Mouse (Mus musculus) forebrain, embryonic 11.5 days (tissue): ENCODE measurements around the gene Cd300lg. TPM values are rescaled to one million over a fixed set of nuclear protein-coding genes. Genes with fewer than 3 reads are reported as not detected.

Source experiments
- ATAC-seq: fragments of 200-750 bp; cut with Nextera tagmentation; replicated peaks from 2 replicates; pipeline ENCODE4 v1.8.0; 2017; ENCODE audit warnings: moderate TSS enrichment; ENCODE audit not compliant: low FRiP score
- DNase-seq: peaks from one replicate; pipeline ENCODE4 v3.0.0-alpha.2; 2017; ENCODE audit warnings: low spot score
- H3K27ac ChIP-seq: fragments of 300-500 bp; sonication (generic); 2 replicates; pipeline ENCODE4 v1.5.1; 2014; ENCODE audit warnings: low read depth, low read length
- H3K27me3 ChIP-seq: fragments of 300-500 bp; sonication (generic); 2 replicates; pipeline ENCODE4 v1.6.1; 2014; ENCODE audit warnings: mild to moderate bottlenecking, low read length, mixed read lengths; ENCODE audit not compliant: control insufficient read depth, insufficient read depth
- H3K36me3 ChIP-seq: fragments of 300-500 bp; sonication (generic); 2 replicates; pipeline ENCODE4 v1.6.1; 2014; ENCODE audit warnings: mild to moderate bottlenecking, low read length, moderate library complexity, mixed read lengths; ENCODE audit not compliant: control insufficient read depth, insufficient read depth
- H3K4me1 ChIP-seq: fragments of 300-500 bp; sonication (generic); replicated peaks from 2 replicates; pipeline ENCODE4 v1.6.1; 2014; ENCODE audit warnings: low read length, mixed read lengths; ENCODE audit not compliant: control insufficient read depth, insufficient read depth
- H3K4me2 ChIP-seq: fragments of 300-500 bp; sonication (generic); 2 replicates; pipeline ENCODE4 v1.6.1; 2014; ENCODE audit warnings: low read depth, mild to moderate bottlenecking, low read length, moderate library complexity, mixed read lengths; ENCODE audit not compliant: severe bottlenecking
- H3K4me3 ChIP-seq: fragments of 300-500 bp; sonication (generic); 2 replicates; pipeline ENCODE4 v1.5.1; 2014; ENCODE audit warnings: low read depth, low read length
- H3K9ac ChIP-seq: fragments of 300-500 bp; sonication (generic); 2 replicates; pipeline ENCODE4 v1.6.1; 2014; ENCODE audit warnings: low read length
- H3K9me3 ChIP-seq: fragments of 300-500 bp; sonication (generic); 2 replicates; pipeline ENCODE4 v1.6.1; 2016; ENCODE audit warnings: low read length, mixed read lengths; ENCODE audit not compliant: control insufficient read depth
- WGBS: fragments of 180-500 bp; shearing (Covaris S2); extraction: QIAGEN DNeasy Blood & Tissue Kit; methylation state at CpG from one replicate; pipeline ENCODE4 v1.1.7; 2014; 5-methylcytosine and 5-hydroxymethylcytosine counted together
- polyA plus RNA-seq: library from polyadenylated mRNA; unstranded; fragments of >200 nt; fragmentation: Nextera tagmentation; extraction: Ambion mirVana; gene quantifications from 2 replicates; pipeline ENCODE4 v1.2.1, GENCODE M21; 2014

Gene Cd300lg
- polyA plus RNA-seq, 1 experiment from 2014 or later: 0.20 TPM

- H3K4me2 ChIP-seq: peak within 1 kb of the TSS; percentile 84
- ATAC-seq: no peak
- no peaks in the 10 kb centered on the region for H3K36me3 ChIP-seq
- no peaks in the 10 kb centered on the region for H3K27me3 ChIP-seq
- peaks cover 11% of the 10 kb centered on the region for H3K4me1 ChIP-seq
- H3K4me3 ChIP-seq: peak within 1 kb of the TSS; percentile 65
- H3K27ac ChIP-seq: peak within 1 kb of the TSS; percentile 83
- no peak for DNase-seq
- H3K9me3 ChIP-seq: no peaks in the 10 kb centered on the region
- H3K9ac ChIP-seq: peak within 1 kb of the TSS; percentile 83
- WGBS: 76% methylated on average over 6 of the region's 6 CpGs
Observed at GRCm38 (mm10) chr11:102028087-102028816, 13.1 kb upstream of the Cd300lg start, which contains the start of gene Mpp3. Gene Mpp3, minus strand, starts transcription at chr11:102028461.

GRCm38 (mm10) chr11:102029304-102029703 lies 12.0 kb upstream of the Cd300lg start:
- ATAC-seq (no peak), DNase-seq (no peak)
- WGBS: 91% methylated on average over 4 of the region's 4 CpGs
- no peaks in the 10 kb centered on the region for H3K27me3 ChIP-seq
- H3K9me3 ChIP-seq: no peaks in the 10 kb centered on the region
- H3K27ac ChIP-seq: no peak overlapping the region
- H3K4me1 ChIP-seq: peaks cover 11% of the 10 kb centered on the region
- H3K4me2 ChIP-seq: no peak overlapping the region
- H3K4me3 ChIP-seq: no peak overlapping the region
- H3K36me3 ChIP-seq: no peaks in the 10 kb centered on the region
- no peak overlapping the region for H3K9ac ChIP-seq

- ATAC-seq (no peak), DNase-seq (no peak)
- no peak overlapping the region for H3K9ac ChIP-seq
- peaks cover 11% of the 10 kb centered on the region for H3K4me1 ChIP-seq
- H3K4me3 ChIP-seq: no peak overlapping the region
- H3K4me2 ChIP-seq: no peak overlapping the region
- H3K9me3 ChIP-seq: no peaks in the 10 kb centered on the region
- 41% methylated on average over 7 of the region's 7 CpGs for WGBS
- no peaks in the 10 kb centered on the region for H3K27me3 ChIP-seq
- no peak overlapping the region for H3K27ac ChIP-seq
- H3K36me3 ChIP-seq: no peaks in the 10 kb centered on the region
Observed at GRCm38 (mm10) chr11:102029966-102030365, 11.3 kb upstream of the Cd300lg start.

GRCm38 (mm10) chr11:102031149-102031548 lies 10.2 kb upstream of the Cd300lg start:
- Histone ChIP-seq H3K4me2 (no peak overlapping the region), H3K9me3 (no peaks in the 10 kb centered on the region), H3K36me3 (no peaks in the 10 kb centered on the region), H3K27ac (no peak overlapping the region), H3K4me1 (peaks cover 7% of the 10 kb centered on the region), H3K27me3 (no peaks in the 10 kb centered on the region), H3K4me3 (no peak overlapping the region), H3K9ac (no peak overlapping the region)
- DNase-seq (no peak), ATAC-seq (no peak)
- 83% methylated on average over 7 of the region's 7 CpGs for WGBS

GRCm38 (mm10) chr11:102033055-102033591 lies 8.2 kb upstream of the Cd300lg start:
- Histone ChIP-seq H3K27me3 (no peaks in the 10 kb centered on the region), H3K27ac (no peak overlapping the region), H3K9me3 (no peaks in the 10 kb centered on the region), H3K36me3 (no peaks in the 10 kb centered on the region), H3K9ac (no peak overlapping the region), H3K4me3 (no peak overlapping the region), H3K4me2 (no peak overlapping the region), H3K4me1 (no peaks in the 10 kb centered on the region; the same call in 1 of the 2 replicates)
- ATAC-seq: no peak
- DNase-seq: no peak
- 89% methylated on average over 12 of the region's 12 CpGs for WGBS

GRCm38 (mm10) chr11:102034887-102035286 lies 6.4 kb upstream of the Cd300lg start:
- Histone ChIP-seq H3K27me3 (no peaks in the 10 kb centered on the region), H3K36me3 (no peaks in the 10 kb centered on the region), H3K4me2 (no peak overlapping the region), H3K9me3 (no peaks in the 10 kb centered on the region), H3K4me1 (no peaks in the 10 kb centered on the region), H3K27ac (no peak overlapping the region), H3K4me3 (no peak overlapping the region), H3K9ac (no peak overlapping the region)
- WGBS: 73% methylated on average over 8 of the region's 8 CpGs
- no peak for ATAC-seq
- DNase-seq: no peak

GRCm38 (mm10) chr11:102035456-102035960 lies 5.8 kb upstream of the Cd300lg start:
- Histone ChIP-seq H3K4me1 (no peaks in the 10 kb centered on the region), H3K27me3 (no peaks in the 10 kb centered on the region), H3K36me3 (no peaks in the 10 kb centered on the region), H3K4me2 (no peak overlapping the region), H3K9me3 (no peaks in the 10 kb centered on the region), H3K27ac (no peak overlapping the region), H3K4me3 (no peak overlapping the region), H3K9ac (no peak overlapping the region)
- 88% methylated on average over 5 of the region's 5 CpGs for WGBS
- ATAC-seq (no peak), DNase-seq (no peak)

- no peak overlapping the region for H3K9ac ChIP-seq
- no peak overlapping the region for H3K4me2 ChIP-seq
- 88% methylated on average over 7 of the region's 7 CpGs for WGBS
- H3K4me1 ChIP-seq: no peaks in the 10 kb centered on the region
- H3K36me3 ChIP-seq: no peaks in the 10 kb centered on the region
- ATAC-seq: no peak
- no peak overlapping the region for H3K4me3 ChIP-seq
- no peaks in the 10 kb centered on the region for H3K9me3 ChIP-seq
- DNase-seq: no peak
- H3K27ac ChIP-seq: no peak overlapping the region
- H3K27me3 ChIP-seq: no peaks in the 10 kb centered on the region
Observed at GRCm38 (mm10) chr11:102036336-102036735, 5.0 kb upstream of the Cd300lg start.

- ATAC-seq (no peak), DNase-seq (no peak)
- Histone ChIP-seq H3K9me3 (no peaks in the 10 kb centered on the region), H3K4me3 (no peak overlapping the region), H3K36me3 (no peaks in the 10 kb centered on the region), H3K4me2 (no peak overlapping the region), H3K27me3 (no peaks in the 10 kb centered on the region), H3K9ac (no peak overlapping the region), H3K27ac (no peak overlapping the region), H3K4me1 (no peaks in the 10 kb centered on the region)
- 78% methylated on average over 6 of the region's 6 CpGs for WGBS
Observed at GRCm38 (mm10) chr11:102037789-102038188, 3.5 kb upstream of the Cd300lg start.
